Mouse (Mus musculus): ENCODE results near the gene Hmbs.
"Not testable (repeated sequence)": the region's sequence is repeated elsewhere in the genome, so short reads cannot be mapped to it uniquely, and the experiment has no call there.

Hmbs gene

DNA sequence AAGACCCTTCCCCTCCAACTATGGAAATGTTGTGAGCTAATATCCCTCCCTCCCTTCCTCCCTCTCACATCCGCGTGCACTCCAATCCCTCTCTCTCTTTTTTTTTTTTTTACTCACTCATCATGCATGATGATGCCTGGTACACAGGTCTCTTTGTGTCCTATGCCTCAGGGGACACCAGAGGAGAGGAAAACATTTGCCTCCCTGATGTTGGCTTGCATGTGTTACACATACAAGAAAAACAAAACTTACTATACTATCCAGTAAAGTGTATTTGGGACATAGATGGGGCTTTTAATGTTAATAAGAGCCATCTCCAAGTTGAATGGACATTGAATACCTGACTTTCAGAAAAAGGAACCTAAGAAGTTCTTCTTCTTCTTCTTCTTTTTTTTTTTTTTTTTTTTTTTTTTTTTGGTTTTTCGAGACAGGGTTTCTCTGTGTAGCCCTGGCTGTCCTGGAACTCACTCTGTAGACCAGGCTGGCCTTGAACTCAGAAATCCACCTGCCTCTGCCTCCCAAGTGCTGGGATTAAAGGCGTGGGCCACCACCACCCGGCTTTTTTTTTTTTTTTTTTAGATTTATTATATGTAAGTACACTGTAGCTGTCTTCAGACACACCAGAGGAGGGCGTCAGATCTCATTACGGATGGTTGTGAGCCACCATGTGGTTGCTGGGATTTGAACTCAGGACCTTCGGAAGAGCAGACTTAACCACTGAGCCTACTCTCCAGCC lies 18.8 kb downstream of the Hmbs start:
- DNase-seq (ENCODE audit: low spot score in 2 of 2), result not testable (repeated sequence)

DNA sequence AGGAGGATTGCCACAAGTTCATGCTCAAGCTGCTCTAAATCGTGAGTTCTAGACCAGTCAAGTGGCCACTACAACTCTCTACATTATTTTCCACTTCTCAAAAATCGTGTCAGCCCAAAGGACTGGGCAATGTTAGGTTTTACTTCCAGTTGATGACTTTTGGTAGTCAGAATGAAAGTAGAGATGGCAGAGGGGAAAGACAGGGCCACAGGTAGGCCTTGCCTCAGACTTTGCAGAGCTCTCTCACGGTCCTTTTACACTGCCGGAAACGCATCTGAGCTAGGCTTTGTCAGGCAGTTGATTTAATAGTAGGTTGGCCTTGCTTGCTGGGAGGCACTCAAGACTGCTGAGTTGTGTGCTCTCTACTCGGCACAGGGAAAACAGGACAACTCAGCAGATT lies 19.9 kb downstream of the Hmbs start:
- DNase-seq (ENCODE audit: low spot score in 2 of 2), result no peak

DNA sequence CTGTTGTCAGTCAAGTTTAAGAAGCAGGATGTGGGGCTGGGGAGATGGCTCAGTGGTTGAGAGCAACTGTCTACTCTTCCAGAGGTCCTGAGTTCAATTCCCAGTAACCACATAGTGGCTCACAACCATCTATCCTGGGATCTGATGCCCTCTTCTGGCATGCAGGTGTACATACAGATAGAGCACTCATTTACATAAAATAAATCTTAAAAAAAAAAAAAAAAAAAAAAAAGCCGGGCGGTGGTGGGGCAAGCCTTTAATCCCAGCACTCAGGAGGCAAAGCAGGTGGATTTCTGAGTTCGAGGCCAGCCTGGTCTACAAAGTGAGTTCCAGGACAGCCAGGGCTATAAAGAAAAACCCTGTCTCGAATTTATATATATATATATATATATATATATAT lies 20.4 kb downstream of the Hmbs start:
- not testable (repeated sequence) for DNase-seq (ENCODE audit: low spot score in 2 of 2)

DNA sequence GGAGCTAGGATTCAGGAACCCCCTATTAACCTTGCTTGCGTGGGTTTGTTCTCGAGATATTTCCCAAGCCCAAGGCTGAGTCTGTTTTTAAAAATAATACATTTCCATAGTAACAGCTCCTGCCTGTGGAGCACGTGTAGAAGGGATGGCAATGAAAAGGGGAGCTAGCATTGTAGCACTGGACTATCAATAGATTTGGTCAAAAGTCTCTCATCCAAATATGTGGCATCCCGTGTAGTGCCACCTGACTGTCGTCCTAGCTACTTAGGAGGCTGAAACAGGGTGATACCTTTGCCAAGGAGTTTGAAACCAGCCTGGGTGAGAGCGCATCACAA lies 23.3 kb downstream of the Hmbs start:
- DNase-seq (ENCODE audit: low spot score in 2 of 2), result no peak

DNA sequence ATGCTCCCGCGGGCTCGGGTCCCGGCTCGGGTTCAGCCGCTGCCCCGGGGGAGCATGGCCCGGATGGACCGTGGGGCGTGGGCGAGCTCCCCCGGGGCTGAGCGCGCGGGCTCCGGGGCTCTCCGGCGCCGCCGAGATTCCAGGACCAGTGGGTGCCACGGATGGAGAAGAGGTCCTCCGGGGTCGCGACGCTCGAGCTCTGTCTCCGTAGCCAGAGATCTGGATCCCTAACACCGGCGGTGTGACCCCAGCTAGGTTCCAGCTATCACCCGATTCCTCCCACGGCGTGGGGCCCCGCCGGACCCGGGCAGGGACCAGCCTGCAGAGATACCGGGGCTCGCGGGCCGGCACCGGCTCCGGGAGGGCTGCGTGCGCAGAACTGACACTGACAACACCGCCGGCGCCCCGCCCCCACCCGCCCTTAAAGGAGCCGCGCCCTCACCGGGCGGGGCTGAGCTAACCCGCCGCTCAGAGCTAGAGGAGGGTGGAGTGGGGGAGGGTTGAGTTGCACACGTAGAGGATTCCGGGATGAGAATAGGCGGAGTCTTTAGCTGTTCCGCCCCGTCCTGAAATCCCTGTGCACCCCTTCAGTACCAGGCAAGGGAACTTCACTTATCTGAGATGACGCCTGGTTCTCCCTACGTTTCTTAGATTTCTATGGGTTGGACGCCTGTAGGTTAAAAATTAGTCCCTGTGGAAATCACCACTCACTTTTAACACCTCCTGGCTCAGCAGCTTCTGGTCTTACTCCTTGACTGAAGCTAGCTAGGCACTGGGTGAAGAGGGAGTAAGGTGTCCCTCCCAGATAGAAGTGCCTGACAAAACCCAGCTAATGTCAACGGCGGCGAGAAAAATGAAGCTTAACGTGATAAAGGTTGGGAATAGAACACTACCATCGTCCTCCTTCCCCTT lies 23.9 kb downstream of the Hmbs start, which contains the start of gene C2cd2l:
Gene C2cd2l, minus strand, starts transcription at position 399 of the 912 bp plus-strand sequence.
- peak; percentile 88 to 94 for DNase-seq (ENCODE audit: low spot score in 2 of 2)

DNA sequence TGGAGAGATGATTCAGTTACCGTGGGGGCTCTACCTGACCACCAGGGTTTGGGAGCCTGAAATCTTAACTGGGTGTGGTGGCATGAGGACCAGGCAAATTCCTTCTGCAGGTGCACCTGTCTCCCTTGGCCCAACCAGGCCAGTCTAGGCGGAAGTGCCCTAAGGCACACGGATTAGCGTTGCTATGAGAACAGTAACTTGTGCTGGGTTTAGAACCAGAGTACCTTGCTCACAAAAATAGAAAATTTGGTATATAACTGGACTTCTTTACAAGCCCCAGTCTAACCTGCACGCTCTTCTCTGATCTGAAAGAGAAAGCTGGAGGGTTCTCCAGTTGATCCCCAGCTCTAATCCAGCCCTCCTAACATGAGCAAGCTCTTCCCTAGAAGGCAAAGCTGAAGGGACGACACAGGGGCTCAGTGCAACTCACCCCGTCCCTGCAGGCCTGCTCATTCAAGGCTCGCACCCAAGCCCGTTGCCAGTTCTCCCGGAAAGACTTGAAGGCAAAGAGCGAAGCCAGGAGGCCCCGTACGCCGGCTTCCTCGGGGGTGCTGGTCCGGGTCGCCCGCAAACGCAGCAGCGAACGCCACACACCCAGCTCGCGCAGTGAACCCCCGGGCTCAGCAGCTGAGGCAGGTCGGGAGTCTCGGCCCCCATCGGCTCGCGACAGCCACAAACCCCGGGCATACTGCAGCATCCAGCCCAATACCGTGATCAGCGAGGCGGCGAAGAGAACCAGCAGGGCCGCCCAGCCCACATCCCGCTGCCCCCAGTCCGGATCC lies 24.7 kb downstream of the Hmbs start:
- peak; percentile 48 to 83 for DNase-seq (ENCODE audit: low spot score in 2 of 2)

DNA sequence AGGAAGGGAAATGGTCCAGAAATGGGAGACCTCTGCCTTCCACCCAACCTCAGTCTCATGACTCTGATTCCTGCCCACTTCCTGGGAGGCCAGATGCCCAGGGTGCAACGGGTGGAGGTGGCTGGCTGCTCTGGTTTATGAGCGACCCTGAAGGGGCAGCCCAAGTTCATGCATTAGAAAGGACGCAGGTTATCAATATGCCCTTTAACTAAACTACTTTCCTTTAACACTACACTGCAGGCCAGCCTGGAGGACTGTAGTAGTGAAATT lies 25.3 kb downstream of the Hmbs start:
- no peak for DNase-seq (ENCODE audit: low spot score in 2 of 2)

DNA sequence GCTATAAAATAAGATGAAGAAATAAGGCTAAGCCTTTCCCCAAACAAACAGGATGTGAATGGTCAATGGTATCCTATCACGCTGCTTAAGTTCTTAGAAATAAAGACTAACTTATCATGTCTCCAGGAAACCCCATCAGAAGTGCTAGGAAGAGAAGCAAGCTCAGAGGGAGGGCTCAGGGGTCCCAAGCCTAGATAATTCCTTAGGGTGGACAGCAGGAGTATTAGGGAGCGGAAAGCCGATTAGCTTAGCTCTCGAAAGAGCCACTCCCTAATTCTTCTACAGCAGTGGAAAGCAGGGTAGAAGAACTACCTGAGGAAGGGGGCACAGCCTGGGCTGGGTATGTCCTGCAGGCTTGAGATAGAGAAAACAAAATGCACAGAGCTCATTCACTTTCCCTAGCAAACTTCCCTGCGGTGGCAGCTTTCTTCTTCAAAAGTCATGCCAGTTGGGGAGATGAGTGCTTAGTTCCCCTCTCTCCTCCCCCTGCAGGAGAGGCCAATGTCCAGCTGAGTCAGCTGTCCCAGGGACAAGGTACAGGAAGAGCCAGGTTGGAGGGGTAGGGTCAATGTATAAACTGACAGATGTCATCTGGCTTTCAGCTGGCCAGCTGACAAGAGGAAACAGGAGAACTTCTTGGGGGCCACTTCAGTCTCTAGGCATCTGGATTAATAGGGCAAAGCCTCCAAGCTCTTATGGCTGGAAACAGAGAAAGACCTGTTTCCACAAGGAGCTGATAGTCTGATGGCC lies 25.8 kb downstream of the Hmbs start:
- no peak for DNase-seq (ENCODE audit: low spot score in 2 of 2)

DNA sequence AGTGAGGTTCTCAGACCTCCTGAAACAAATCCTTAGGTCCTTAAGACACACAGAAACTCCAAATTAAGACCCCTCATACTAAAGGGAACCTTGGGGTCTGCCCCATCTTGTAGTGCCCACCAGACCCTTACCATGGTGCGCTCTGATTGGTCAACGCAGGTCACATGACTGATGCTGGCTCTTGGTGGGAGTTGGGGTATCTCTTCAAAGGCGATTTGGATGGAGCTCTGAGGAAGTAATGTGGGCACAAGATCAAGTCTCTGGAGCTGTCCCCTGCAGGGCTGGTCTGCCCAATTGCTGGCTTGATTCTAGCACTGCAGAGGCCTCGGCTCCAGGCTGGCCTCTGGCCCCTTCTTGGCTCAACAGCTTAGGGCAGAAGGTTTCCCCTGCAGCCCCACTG lies 26.6 kb downstream of the Hmbs start:
- DNase-seq (ENCODE audit: low spot score in 2 of 2), result no peak

DNA sequence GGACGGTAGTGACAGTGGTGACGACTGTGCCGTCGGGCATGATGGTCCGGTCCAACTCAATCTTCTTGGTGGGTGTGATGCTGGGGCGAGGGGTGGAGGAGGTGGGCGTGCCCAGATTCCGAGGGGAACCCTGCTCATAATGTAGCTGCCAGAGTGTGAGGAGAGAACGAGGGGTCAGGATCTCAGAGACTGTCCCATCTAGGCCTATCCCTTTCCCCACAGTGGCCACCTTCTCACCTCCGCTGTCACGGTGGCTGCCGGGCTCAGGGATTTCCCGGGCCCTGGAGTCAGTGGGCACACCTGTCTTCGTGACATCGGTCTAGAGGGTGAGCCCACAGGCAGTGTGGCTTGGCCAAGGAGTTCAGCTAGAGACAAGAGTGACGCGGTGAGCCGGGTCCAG lies 29.1 kb downstream of the Hmbs start:
- no peak for DNase-seq (ENCODE audit: low spot score in 2 of 2)

DNA sequence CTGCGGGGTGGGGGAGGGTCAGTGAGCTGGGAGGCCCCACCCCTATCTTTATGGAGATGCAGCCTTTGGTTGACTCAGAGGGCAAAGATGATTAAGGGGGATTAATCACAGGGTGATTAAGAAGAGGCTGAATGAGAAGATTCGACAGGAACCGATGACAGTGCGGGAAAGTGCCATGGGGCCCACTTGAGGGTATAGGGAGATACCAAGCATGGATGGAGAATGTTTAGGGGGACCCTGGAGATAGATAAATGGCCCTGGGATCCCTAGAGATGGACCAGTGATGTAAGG lies 29.8 kb downstream of the Hmbs start:
- no peak for DNase-seq (ENCODE audit: low spot score in 2 of 2)

DNA sequence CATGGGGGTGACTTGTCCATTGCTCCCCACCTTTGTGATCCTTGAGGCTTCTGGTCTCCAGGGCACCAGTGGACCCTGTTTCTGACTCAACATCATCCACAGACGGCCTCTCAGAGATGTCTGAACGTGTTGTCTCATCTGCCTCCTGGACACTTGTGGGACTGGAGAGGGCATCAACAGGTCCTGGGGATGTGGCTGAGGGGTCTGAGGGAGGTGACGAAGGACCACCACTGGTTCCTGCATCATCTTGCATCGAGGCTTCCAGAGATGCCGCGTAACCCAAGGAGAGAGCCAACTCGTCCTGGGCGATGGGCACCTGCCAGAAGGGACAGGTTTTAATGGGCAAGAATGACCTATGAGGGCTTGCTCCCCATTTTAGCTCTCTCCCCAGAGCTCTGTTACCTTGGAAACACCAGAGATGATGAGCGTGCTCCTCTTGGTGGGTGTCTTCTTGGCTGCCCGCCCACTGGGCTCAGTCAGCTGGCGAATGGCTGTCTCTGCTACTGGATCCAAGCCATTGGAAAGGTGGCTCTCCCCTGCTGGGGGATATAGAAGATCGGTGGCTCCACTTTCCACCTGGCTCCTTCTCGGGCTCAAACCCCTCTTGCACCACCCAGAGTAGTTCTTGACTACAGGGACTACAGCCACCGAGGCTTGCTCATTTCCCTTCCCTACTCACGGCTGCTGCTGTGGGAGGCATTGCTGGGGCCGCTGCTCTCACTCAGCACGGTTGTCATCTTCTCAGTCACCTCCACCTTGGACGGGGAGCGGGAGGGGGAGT lies 30.4 kb downstream of the Hmbs start:
- DNase-seq (ENCODE audit: low spot score in 2 of 2), result no peak

DNA sequence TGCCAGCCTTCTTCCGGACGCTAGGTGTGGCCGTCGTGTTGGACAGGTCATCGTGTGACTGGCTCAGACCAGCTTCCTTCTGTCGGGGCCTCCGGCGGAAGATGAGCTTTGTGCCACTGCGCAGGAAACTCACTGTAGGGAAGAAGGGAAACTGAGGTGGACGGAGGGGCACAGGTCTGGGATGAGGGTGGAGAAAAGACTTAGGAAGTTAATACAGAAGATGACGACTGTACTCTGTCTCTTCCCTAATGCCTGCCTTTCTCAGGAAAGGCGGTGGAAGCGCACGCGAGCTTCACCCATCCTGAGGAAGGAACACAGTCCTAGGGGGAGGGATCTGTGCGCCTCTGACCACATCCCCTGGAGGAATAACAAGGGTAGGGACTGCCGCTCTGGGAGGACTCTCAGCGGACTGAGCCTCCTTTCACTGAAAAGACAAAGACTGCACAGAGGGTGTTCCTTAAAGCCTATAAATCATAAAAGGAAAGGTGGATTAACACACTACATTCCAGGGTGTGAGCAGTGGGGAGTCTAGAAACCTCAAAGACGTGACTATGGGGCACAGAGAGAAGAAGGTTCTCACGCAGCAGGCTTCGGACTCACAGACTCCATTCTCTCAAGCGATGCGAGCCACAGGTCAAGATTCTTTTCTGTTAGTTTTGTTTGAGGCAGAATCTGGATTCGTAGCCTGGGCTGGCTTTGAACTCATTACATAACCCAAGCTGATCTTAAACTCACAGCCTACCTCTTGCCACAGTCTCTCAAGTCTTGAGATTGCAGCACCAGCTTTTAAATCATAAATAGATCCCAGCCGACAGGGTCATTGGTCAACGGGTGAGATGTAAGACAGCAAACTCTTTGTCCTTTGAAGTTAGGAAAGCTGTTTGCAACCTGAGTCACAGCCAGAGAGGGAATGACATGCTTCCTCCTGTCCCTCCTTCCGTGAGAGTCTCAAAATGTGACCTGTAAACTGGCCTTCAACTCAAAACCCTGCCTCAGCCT lies 32.6 kb downstream of the Hmbs start:
- no peak for DNase-seq (ENCODE audit: low spot score in 2 of 2)

DNA sequence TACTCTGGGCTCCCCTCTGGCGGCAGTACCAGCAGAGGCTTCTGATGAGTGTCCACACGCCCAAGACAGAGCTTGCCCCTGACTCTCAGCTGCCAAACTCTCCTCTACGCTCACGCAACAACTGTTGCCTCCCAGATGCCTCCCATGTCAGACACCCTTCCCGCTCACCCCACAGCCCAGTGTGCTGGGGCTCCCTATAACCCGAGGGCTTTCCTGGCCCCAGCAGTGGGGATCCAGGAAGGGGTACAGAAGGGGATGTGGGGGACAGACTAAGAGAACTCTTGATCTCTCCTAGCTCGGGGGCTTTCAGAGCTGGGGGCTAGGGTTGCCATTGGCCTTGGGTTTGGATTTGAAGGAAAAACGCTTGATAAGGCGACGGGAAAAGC lies 33.3 kb downstream of the Hmbs start:
- DNase-seq (ENCODE audit: low spot score in 2 of 2), result no peak

DNA sequence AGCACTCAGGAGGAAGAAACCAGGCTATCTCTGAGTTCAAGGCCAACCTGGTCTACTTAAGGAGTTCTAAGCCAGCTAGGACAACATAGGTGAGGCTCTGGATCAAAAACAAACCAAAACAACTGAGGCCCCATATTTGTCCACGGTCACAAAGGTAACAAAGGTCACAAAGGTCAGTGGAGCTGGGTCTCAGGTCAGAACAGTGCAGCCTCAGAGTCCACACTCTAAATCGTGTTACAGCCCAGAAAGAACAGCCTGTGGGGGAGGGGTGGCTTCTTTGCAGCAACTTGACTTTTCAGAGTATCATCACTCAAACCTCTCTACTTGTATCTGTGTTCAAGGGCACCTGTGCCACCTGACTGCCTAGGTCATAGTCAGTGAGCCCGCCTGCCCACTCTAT lies 34.3 kb downstream of the Hmbs start:
- no peak for DNase-seq (ENCODE audit: low spot score in 2 of 2)

DNA sequence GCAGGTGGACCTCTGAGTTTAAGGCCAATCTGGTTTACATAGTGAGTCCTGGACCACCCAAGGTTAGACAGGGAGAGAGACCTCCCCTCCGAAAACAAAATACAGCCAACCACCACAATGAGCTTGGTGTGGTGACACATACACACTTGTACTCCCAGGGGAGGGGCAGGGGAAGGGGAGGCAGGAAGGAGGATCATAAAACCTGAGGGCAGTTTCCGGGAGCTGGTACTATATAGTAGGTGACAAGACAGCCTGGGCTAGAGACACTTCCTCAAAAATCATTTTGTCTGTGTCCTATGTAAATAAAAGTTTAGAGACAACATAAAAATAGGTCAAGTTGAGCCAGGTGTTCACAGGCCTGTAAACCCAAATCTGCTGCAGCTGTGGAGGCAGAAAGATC lies 36.8 kb downstream of the Hmbs start:
- DNase-seq (ENCODE audit: low spot score in 2 of 2), result no peak

DNA sequence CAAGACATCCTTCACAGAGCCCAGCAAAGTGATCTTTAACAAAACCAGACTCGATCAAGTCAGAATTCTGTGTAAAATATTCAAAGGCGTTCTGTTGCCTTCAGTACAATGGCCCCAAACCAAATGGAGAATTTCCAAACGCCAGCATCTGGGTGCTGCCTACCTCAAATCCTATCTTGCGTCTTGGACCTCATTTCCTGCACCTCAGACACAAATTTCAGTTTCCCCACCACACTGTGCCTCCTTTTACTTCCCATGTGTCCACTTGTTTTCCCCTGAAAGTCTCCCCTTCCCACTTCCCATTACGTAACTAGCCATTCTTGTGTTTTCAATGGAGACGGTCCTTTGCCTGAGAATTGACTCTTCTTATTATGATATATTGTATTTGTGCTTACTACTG lies 37.5 kb downstream of the Hmbs start:
- no peak for DNase-seq (ENCODE audit: low spot score in 2 of 2)

DNA sequence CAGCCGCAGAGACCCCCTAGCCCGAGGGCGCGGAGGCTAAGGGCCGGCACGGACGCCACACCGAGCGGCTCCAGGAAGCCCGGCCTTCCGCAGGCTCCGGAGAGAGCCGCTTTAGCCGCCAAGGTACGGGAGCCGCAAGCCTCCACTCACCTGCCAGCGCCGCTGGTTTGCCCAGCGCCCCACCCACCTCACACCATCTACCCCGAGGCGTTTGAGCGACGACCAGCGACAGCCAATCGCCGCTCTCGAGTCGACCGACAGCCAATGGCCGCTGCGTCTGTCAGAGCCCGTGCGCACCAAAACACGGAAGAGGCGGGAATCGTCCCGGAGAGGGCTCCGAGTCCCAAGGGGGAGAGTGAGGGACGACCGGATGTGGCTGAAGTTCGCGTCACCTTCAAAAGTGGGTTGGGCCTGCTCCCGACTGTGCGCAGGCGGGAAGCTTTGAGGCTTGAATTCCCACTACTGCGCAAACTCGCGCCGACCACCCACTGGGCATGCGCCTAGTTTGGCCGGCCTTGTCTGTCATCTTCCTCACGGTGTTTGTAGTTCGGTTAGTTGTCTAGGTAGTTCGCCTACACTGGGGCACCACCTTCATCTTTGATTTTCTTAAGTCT lies 38.5 kb downstream of the Hmbs start, which contains the start of gene Hinfp:
Gene Hinfp, minus strand, starts transcription at position 206 of the 614 bp plus-strand sequence.
- peak; percentile 96 to 97 for DNase-seq (ENCODE audit: low spot score in 2 of 2)

DNA sequence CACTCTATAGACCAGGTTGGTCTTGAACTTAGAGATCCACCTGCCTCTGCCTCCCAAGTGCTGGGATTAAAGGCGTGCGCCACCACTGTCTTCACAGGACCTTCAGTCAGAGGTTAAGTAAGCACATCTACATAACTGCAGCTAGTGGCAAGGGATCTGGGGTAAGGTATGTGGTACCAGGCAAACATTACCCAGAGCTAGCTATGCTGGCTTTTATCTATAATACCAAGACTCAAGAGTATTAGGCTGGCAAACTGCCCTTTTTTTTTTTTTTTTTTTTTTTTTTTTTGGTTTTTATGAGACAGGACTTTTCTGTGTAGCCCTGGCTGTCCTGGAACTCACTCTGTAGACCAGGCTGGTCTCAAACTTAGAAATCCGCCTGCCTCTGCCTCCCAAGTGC lies 44.0 kb downstream of the Hmbs start:
- DNase-seq (ENCODE audit: low spot score in 2 of 2), result not testable (repeated sequence)

DNA sequence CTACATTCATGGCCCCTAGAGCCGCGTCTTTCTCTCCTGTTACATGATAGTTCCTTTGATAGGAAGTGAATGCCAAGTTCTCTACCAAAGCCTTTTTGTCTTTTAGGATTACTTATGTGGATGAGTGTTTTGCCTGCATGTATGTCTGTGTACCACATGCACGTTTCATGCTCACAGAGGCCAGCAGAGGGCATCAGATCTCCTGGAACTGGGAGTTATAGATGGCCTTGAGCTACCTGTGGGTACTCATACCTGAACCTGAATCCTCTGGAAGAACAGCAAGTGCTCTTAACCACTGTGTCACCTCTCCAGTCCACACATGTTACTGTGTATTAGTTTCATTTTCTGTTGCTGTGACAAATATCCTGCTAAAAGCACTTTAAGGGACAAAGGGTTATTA lies 51.5 kb downstream of the Hmbs start:
- peak in 1 of 2 experiments; percentile 63 for DNase-seq (ENCODE audit: low spot score in 2 of 2)

All from spleen, postnatal 4 days (tissue).